Mouse (Mus musculus): ENCODE data around the gene Pank4.

Pank4 gene

GRCm38 (mm10) chr4:155012788-155013187 lies 48.9 kb downstream of the Pank4 start:
- DNase-seq (ENCODE audit: low read depth, low spot score), result peak; percentile 59

GRCm38 (mm10) chr4:155014244-155014643 lies 50.3 kb downstream of the Pank4 start:
- no peak for DNase-seq (ENCODE audit: low read depth, low spot score)

DNA sequence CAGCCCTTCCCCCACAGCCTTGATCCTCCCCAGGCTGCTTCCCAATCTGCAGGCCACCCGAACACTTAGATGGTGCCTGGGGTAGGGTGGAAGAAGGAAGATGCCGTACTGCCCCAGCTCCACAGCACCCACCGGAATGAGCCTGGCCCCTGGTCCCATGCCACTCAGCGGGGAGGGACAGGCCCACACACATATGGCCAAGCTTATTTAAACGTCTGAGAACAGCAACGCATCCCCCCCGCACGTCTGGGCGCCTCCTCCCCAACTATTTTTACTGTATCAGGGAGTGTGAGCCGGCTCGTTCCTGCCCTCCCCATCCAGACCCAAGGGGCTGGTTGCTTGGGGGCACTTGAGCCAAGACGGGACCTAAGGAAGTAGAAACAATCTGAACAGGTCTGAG lies 50.9 kb downstream of the Pank4 start:
- DNase-seq (ENCODE audit: low read depth, low spot score), result no peak

- DNase-seq (ENCODE audit: low read depth, low spot score), result no peak
These were observed 51.6 kb downstream of the Pank4 start for GRCm38 (mm10) chr4:155015550-155015949.

GRCm38 (mm10) chr4:155016807-155017206 lies 52.9 kb downstream of the Pank4 start:
- DNase-seq (ENCODE audit: low read depth, low spot score), result no peak

DNA sequence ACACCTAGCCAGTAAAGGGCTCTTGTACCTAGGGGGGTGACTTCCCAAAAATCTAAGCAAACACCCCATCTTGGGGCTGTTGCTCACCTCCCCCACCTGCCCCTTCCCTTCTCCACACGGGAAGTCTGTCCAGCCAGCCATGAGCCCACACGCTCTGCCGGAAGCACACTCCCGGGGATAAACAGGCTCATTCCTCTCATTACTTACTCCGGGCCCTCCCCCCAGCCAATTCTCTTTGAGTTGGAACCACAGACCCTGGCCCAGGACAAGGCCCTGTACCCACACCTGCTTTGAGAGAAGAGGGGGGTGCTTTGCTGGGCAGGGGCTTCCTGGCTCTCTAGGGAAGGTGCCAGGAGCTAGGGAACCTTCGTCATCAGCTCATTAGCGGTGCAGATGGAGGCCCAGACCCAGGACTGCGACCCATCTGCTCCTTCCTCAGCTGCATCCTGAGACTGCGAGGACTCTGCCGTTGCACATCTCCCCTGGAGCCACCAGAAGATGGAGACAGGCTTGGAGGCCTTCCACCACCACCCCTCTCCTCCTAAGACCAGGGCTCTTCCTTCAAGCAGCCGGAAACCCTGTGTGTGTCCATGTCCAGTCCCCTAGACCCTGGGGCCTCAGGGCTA lies 53.4 kb downstream of the Pank4 start:
- DNase-seq (ENCODE audit: low read depth, low spot score), result no peak

DNA sequence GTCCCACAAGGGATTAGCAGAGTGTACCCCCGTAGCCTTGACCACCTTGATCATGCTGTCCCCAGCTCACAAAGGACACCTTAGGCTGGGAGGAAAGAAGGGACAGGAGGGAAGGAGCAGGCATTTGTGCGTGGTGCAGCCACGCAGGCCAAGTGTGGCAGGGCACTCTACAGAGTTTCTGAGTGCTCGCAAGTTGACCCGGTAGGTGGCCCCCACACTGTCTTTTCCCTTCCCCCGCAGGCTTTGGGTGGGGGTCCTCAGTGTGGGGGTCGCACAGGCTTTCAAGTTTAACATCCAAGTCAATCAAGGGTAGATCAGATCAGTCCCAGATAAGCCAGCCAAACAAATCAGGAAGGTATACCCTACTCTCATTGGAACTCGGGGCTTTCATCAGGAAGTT lies 54.1 kb downstream of the Pank4 start:
- no peak for DNase-seq (ENCODE audit: low read depth, low spot score)

- DNase-seq (ENCODE audit: low read depth, low spot score), result peak; percentile 67
These were observed 54.8 kb downstream of the Pank4 start for GRCm38 (mm10) chr4:155018601-155019335.

- DNase-seq (ENCODE audit: low read depth, low spot score), result peak; percentile 47
These were observed 55.5 kb downstream of the Pank4 start for GRCm38 (mm10) chr4:155019336-155019847.

GRCm38 (mm10) chr4:155020141-155020540 lies 56.2 kb downstream of the Pank4 start:
- no peak for DNase-seq (ENCODE audit: low read depth, low spot score)

DNA sequence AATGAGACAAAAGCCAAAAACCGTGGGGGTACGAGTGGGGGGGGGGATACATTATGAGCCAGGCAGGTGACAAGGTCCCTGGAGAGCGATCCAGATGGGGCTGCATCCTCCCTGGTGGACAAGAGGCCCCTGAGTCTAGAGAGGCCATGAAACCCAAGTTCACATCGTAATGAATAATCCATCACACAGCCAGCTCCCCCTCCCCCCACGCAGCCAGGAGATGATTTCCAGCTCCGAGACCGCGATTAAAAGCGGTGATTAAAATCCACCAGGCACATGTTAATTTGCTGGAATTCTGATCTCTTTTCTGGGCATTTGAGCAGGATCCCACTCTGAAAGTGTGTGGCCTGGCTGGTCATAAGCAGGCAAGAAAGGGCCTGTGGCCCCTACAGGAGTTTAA lies 56.9 kb downstream of the Pank4 start:
- DNase-seq (ENCODE audit: low read depth, low spot score), result no peak

GRCm38 (mm10) chr4:155022228-155022855 lies 58.4 kb downstream of the Pank4 start:
- no peak for DNase-seq (ENCODE audit: low read depth, low spot score)

GRCm38 (mm10) chr4:155024170-155025010 lies 60.5 kb downstream of the Pank4 start:
- DNase-seq (ENCODE audit: low read depth, low spot score), result no peak

Data from embryo, embryonic 11.5 days (tissue).